Mouse (Mus musculus): ENCODE data around the gene Nisch. TPM values are rescaled to one million over a fixed set of nuclear protein-coding genes. Genes with fewer than 3 reads are reported as not detected.

Nisch gene
- polyA plus RNA-seq, 1 experiment from 2014 or later: 296 TPM

GRCm38 (mm10) chr14:31248396-31248795, 31.6 kb upstream of the Nisch start:
- DNase-seq (ENCODE audit: low spot score) (no peak), ATAC-seq (ENCODE audit: low read depth) (no peak)
- H3K9ac ChIP-seq (ENCODE audit: low read depth, low read length): no peak overlapping the region
- no peaks in the 10 kb centered on the region for H3K9me3 ChIP-seq (ENCODE audit: control insufficient read depth, low read length)
- 89% methylated on average over 6 of the region's 6 CpGs for WGBS
- H3K27ac ChIP-seq (replicated peaks; ENCODE audit: low read depth, low read length): no peak overlapping the region
- H3K4me1 ChIP-seq (ENCODE audit: control insufficient read depth, insufficient read depth, low read length): peaks cover 9% of the 10 kb centered on the region
- no peak overlapping the region for H3K4me2 ChIP-seq (ENCODE audit: low read depth, low read length)
- H3K27me3 ChIP-seq (replicated peaks; ENCODE audit: control insufficient read depth, insufficient read depth, low read length): no peaks in the 10 kb centered on the region
- H3K4me3 ChIP-seq (ENCODE audit: low read depth, low read length): no peak overlapping the region
- H3K36me3 ChIP-seq (ENCODE audit: control insufficient read depth, insufficient read depth, low read length): peaks cover 12% of the 10 kb centered on the region

GRCm38 (mm10) chr14:31245946-31246345, 29.2 kb upstream of the Nisch start:
- Histone ChIP-seq H3K27ac (replicated peaks; ENCODE audit: low read depth, low read length) (no peak overlapping the region), H3K9me3 (ENCODE audit: control insufficient read depth, low read length) (no peaks in the 10 kb centered on the region), H3K4me1 (ENCODE audit: control insufficient read depth, insufficient read depth, low read length) (peaks cover 3% of the 10 kb centered on the region; the same call in 1 of the 2 replicates), H3K36me3 (ENCODE audit: control insufficient read depth, insufficient read depth, low read length) (no peaks in the 10 kb centered on the region), H3K9ac (ENCODE audit: low read depth, low read length) (no peak overlapping the region), H3K27me3 (replicated peaks; ENCODE audit: control insufficient read depth, insufficient read depth, low read length) (no peaks in the 10 kb centered on the region), H3K4me2 (ENCODE audit: low read depth, low read length) (no peak overlapping the region), H3K4me3 (ENCODE audit: low read depth, low read length) (no peak overlapping the region)
- WGBS: 65% methylated on average over 1 of the region's 1 CpGs
- DNase-seq (ENCODE audit: low spot score) (no peak), ATAC-seq (ENCODE audit: low read depth) (no peak)

DNA sequence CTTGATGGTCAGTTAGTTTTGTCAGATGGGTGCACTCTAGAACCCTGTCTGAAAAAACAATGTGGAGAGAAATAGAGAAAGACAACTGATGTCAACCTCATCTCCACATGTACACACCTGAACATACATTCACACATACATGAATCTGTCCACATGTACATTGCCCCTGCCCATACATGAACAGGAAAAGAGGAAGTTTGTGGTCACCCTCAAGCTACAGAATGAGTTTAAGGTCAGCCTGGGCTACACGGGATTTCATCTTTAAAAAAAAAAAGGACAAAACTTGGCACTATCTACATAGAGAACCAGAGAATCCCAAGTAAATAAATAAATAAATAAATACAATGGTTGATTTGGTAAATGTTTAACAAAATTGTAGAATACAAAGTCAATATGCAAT, 28.0 kb upstream of the Nisch start:
- no peak for ATAC-seq (ENCODE audit: low read depth)
- WGBS: 79% methylated on average over 1 of the region's 1 CpGs

GRCm38 (mm10) chr14:31240528-31240927, 23.8 kb upstream of the Nisch start:
- WGBS: 30% methylated on average over 3 of the region's 3 CpGs
- Histone ChIP-seq H3K36me3 (ENCODE audit: control insufficient read depth, insufficient read depth, low read length) (no peaks in the 10 kb centered on the region), H3K4me2 (ENCODE audit: low read depth, low read length) (no peak overlapping the region), H3K27ac (replicated peaks; ENCODE audit: low read depth, low read length) (no peak overlapping the region; the same call in 1 of the 2 replicates), H3K4me1 (ENCODE audit: control insufficient read depth, insufficient read depth, low read length) (no peaks in the 10 kb centered on the region), H3K27me3 (replicated peaks; ENCODE audit: control insufficient read depth, insufficient read depth, low read length) (no peaks in the 10 kb centered on the region), H3K9ac (ENCODE audit: low read depth, low read length) (no peak overlapping the region), H3K4me3 (ENCODE audit: low read depth, low read length) (no peak overlapping the region), H3K9me3 (ENCODE audit: control insufficient read depth, low read length) (no peaks in the 10 kb centered on the region)
- ATAC-seq (ENCODE audit: low read depth): peak; percentile 68; the same call in 1 of the 2 replicates
- DNase-seq (ENCODE audit: low spot score): peak; percentile 71

More for the DNA sequence above, 28.0 kb upstream of the Nisch start:
- H3K9me3 ChIP-seq (ENCODE audit: control insufficient read depth, low read length): no peaks in the 10 kb centered on the region
- no peaks in the 10 kb centered on the region for H3K4me1 ChIP-seq (ENCODE audit: control insufficient read depth, insufficient read depth, low read length)
- no peak overlapping the region for H3K4me2 ChIP-seq (ENCODE audit: low read depth, low read length)
- no peak overlapping the region for H3K27ac ChIP-seq (replicated peaks; ENCODE audit: low read depth, low read length)
- H3K36me3 ChIP-seq (ENCODE audit: control insufficient read depth, insufficient read depth, low read length): no peaks in the 10 kb centered on the region
- DNase-seq (ENCODE audit: low spot score): no peak
- H3K4me3 ChIP-seq (ENCODE audit: low read depth, low read length): no peak overlapping the region
- H3K27me3 ChIP-seq (replicated peaks; ENCODE audit: control insufficient read depth, insufficient read depth, low read length): no peaks in the 10 kb centered on the region
- H3K9ac ChIP-seq (ENCODE audit: low read depth, low read length): no peak overlapping the region

- Histone ChIP-seq H3K4me1 (ENCODE audit: control insufficient read depth, insufficient read depth, low read length) (no peaks in the 10 kb centered on the region), H3K36me3 (ENCODE audit: control insufficient read depth, insufficient read depth, low read length) (no peaks in the 10 kb centered on the region), H3K4me2 (ENCODE audit: low read depth, low read length) (no peak overlapping the region), H3K27me3 (replicated peaks; ENCODE audit: control insufficient read depth, insufficient read depth, low read length) (no peaks in the 10 kb centered on the region), H3K9me3 (ENCODE audit: control insufficient read depth, low read length) (no peaks in the 10 kb centered on the region), H3K9ac (ENCODE audit: low read depth, low read length) (no peak overlapping the region), H3K27ac (replicated peaks; ENCODE audit: low read depth, low read length) (no peak overlapping the region), H3K4me3 (ENCODE audit: low read depth, low read length) (no peak overlapping the region)
- DNase-seq (ENCODE audit: low spot score) (peak; percentile 67), ATAC-seq (ENCODE audit: low read depth) (no peak)
- WGBS: 76% methylated on average over 7 of the region's 7 CpGs
Observed at GRCm38 (mm10) chr14:31237101-31237882, 20.5 kb upstream of the Nisch start.

DNA sequence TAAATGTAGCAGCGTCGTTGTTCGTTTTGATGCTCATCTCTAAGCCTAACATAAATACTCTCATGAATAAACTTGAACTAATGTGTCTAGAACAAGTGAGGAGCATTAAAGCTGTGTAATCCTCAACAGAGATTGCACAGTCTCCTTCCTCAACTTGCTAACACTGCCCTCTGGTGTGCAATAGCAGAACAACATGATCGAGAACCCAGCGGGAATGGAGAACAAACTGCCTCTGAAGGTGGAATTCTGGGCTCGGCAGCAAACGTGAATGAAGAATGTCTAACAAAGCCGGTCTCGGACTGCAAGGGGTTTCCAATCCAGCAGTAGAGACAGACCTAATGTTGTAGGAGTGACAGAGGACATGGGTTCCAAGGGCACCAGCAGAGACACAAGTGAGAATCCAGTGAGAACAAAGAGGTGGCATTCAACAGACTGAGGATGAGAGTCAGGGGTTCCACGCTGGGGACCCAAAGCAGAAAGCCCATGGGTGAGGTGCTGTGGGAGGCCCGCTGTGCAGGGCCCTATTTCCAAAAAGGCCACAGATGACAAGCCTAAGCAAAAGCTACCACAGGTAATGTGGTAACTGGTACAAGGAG, 17.3 kb upstream of the Nisch start:
- Histone ChIP-seq H3K27me3 (replicated peaks; ENCODE audit: control insufficient read depth, insufficient read depth, low read length) (no peaks in the 10 kb centered on the region), H3K36me3 (ENCODE audit: control insufficient read depth, insufficient read depth, low read length) (no peaks in the 10 kb centered on the region), H3K27ac (replicated peaks; ENCODE audit: low read depth, low read length) (no peak overlapping the region), H3K9ac (ENCODE audit: low read depth, low read length) (0 out of 2 replicates have a peak overlapping the region, but pooled peaks have one; percentile 45), H3K4me3 (ENCODE audit: low read depth, low read length) (no peak overlapping the region), H3K9me3 (ENCODE audit: control insufficient read depth, low read length) (no peaks in the 10 kb centered on the region), H3K4me2 (ENCODE audit: low read depth, low read length) (peak overlapping the region; percentile 19; the same call in 1 of the 2 replicates), H3K4me1 (ENCODE audit: control insufficient read depth, insufficient read depth, low read length) (peaks cover 2% of the 10 kb centered on the region)
- DNase-seq (ENCODE audit: low spot score) (peak; percentile 85), ATAC-seq (ENCODE audit: low read depth) (peak; percentile 76; the same call in 1 of the 2 replicates)
- WGBS: 22% methylated on average over 11 of the region's 11 CpGs

DNA sequence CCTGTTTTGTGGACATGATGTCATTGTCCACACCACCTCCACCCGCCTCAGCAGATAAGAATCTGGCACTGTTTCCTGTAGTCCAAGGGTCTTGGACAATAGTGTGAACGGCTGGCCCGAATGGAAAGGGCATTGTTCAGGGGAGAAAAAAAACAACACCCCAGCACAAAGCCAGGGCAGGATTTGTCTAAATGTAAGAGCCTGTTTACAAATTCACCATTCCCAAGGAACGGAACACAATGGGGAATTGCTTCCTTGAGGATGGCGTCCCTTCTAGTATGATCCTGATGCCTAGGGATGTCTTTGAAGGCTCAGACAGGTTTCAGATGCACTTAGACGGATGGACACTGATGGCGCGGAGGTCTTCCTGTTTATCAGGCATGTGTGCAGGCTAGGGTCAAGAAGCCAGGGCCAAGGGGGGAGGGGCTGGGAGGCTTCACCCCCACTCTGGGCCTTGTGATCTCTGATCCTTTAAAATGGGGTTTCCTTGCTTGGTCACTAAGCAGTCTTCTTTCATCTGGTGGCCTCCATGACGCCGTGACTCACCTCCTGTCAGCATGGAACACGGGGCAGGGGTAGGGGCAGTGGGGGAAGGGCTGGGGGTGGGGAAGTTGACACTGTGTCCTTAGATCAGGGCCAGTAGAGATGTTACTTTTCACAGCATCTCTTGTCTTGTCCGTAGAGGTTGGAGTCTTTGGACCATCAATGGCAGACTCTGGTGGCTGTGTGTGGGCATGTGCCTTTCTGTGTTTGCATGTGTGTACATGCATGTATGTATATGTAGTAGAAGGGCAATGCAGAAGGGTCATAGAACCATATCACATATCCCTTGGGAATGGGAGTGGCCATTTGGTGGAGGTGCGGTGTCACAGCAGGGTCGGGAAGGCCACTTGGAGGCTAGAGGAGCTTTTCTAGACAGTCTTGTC, 16.6 kb upstream of the Nisch start:
- no peak overlapping the region for H3K9ac ChIP-seq (ENCODE audit: low read depth, low read length)
- H3K4me3 ChIP-seq (ENCODE audit: low read depth, low read length): no peak overlapping the region
- H3K4me2 ChIP-seq (ENCODE audit: low read depth, low read length): no peak overlapping the region
- ATAC-seq (ENCODE audit: low read depth) (no peak), DNase-seq (ENCODE audit: low spot score) (no peak)
- H3K36me3 ChIP-seq (ENCODE audit: control insufficient read depth, insufficient read depth, low read length): no peaks in the 10 kb centered on the region
- no peak overlapping the region for H3K27ac ChIP-seq (replicated peaks; ENCODE audit: low read depth, low read length)
- peaks cover 7% of the 10 kb centered on the region for H3K4me1 ChIP-seq (ENCODE audit: control insufficient read depth, insufficient read depth, low read length)
- no peaks in the 10 kb centered on the region for H3K9me3 ChIP-seq (ENCODE audit: control insufficient read depth, low read length)
- H3K27me3 ChIP-seq (replicated peaks; ENCODE audit: control insufficient read depth, insufficient read depth, low read length): no peaks in the 10 kb centered on the region
- 85% methylated on average over 14 of the region's 14 CpGs for WGBS

- no peaks in the 10 kb centered on the region for H3K27me3 ChIP-seq (replicated peaks; ENCODE audit: control insufficient read depth, insufficient read depth, low read length)
- H3K9ac ChIP-seq (ENCODE audit: low read depth, low read length): no peak overlapping the region
- H3K4me2 ChIP-seq (ENCODE audit: low read depth, low read length): no peak overlapping the region
- no peak overlapping the region for H3K4me3 ChIP-seq (ENCODE audit: low read depth, low read length)
- H3K9me3 ChIP-seq (ENCODE audit: control insufficient read depth, low read length): no peaks in the 10 kb centered on the region
- 80% methylated on average over 13 of the region's 13 CpGs for WGBS
- H3K4me1 ChIP-seq (ENCODE audit: control insufficient read depth, insufficient read depth, low read length): peaks cover 10% of the 10 kb centered on the region
- no peak for ATAC-seq (ENCODE audit: low read depth)
- H3K36me3 ChIP-seq (ENCODE audit: control insufficient read depth, insufficient read depth, low read length): no peaks in the 10 kb centered on the region
- H3K27ac ChIP-seq (replicated peaks; ENCODE audit: low read depth, low read length): no peak overlapping the region
- no peak for DNase-seq (ENCODE audit: low spot score)
Observed at GRCm38 (mm10) chr14:31232404-31233069, 15.8 kb upstream of the Nisch start.

All from embryonic facial prominence, embryonic 14.5 days (tissue).